Mouse (Mus musculus) myocyte (in vitro differentiated cells): ENCODE measurements around the gene Plxnd1. TPM values are rescaled to one million over a fixed set of nuclear protein-coding genes. Genes with fewer than 3 reads are reported as not detected.

ENCODE experiments used
- H3K27me3 ChIP-seq: one replicate; pipeline ENCODE4 v1.6.1; 2011; ENCODE audit not compliant: control insufficient read depth, insufficient read depth, insufficient read length
- H3K36me3 ChIP-seq: one replicate; pipeline ENCODE4 v1.6.1; 2011; ENCODE audit not compliant: control insufficient read depth, insufficient read depth
- H3K4me2 ChIP-seq: one replicate; pipeline ENCODE4 v1.6.1; 2011; ENCODE audit warnings: low read depth, control low read depth
- H3K4me3 ChIP-seq: one replicate; pipeline ENCODE4 v1.5.1; 2011; ENCODE audit warnings: mild to moderate bottlenecking, control low read depth, moderate library complexity
- H3K79me2 ChIP-seq: one replicate; pipeline ENCODE4 v1.6.1; 2011; ENCODE audit not compliant: control insufficient read depth, insufficient read depth
- H3ac ChIP-seq: one replicate; pipeline ENCODE4 v1.6.1; 2011; ENCODE audit not compliant: control insufficient read depth, insufficient read length
- CEBPB ChIP-seq: IDR thresholded peaks from 2 replicates; pipeline ENCODE4 v1.6.1; 2011; ENCODE audit warnings: mild to moderate bottlenecking, moderate library complexity; ENCODE audit not compliant: poor library complexity, insufficient read depth, severe bottlenecking
- E2F4 ChIP-seq: IDR thresholded peaks from one replicate; pipeline ENCODE4 v1.6.1; 2011; ENCODE audit warnings: mild to moderate bottlenecking, control low read depth, moderate library complexity; ENCODE audit not compliant: insufficient read depth
- MAX ChIP-seq: IDR thresholded peaks from one replicate; pipeline ENCODE4 v1.6.1; 2011; ENCODE audit warnings: low read depth, mild to moderate bottlenecking, control low read depth
- MYOD1 ChIP-seq, 3 experiments: IDR thresholded peaks; one replicate each; pipeline ENCODE4 v1.6.1; 2011; ENCODE audit warnings: control low read depth in 2 of 3, low read depth in 2 of 3, mild to moderate bottlenecking in 2 of 3, moderate library complexity in 1 of 3; ENCODE audit not compliant: insufficient read length in 2 of 3, control insufficient read depth in 1 of 3
- MYOG ChIP-seq, 3 experiments: IDR thresholded peaks; one replicate each; pipeline ENCODE4 v1.6.1; 2011; ENCODE audit warnings: control low read depth in 2 of 3, low read depth in 2 of 3, mild to moderate bottlenecking in 2 of 3; ENCODE audit not compliant: insufficient read length in 2 of 3, control insufficient read depth in 1 of 3, insufficient read depth in 1 of 3
- POLR2A ChIP-seq: IDR thresholded peaks from one replicate; pipeline ENCODE4 v1.6.1; 2011; ENCODE audit warnings: low read depth, mild to moderate bottlenecking, control low read depth, moderate library complexity; ENCODE audit not compliant: insufficient read length
- POLR2AphosphoS2 ChIP-seq: IDR thresholded peaks from one replicate; pipeline ENCODE4 v1.6.1; 2011; ENCODE audit warnings: low read depth, control low read depth; ENCODE audit not compliant: insufficient read length
- REST ChIP-seq: IDR thresholded peaks from one replicate; pipeline ENCODE4 v1.6.1; 2011; ENCODE audit warnings: mild to moderate bottlenecking, control low read depth, moderate library complexity; ENCODE audit not compliant: insufficient read depth, insufficient read length
- SRF ChIP-seq: IDR thresholded peaks from one replicate; pipeline ENCODE4 v1.6.1; 2011; ENCODE audit warnings: low read depth; ENCODE audit not compliant: control insufficient read depth, insufficient read length
- TCF12 ChIP-seq: IDR thresholded peaks from one replicate; pipeline ENCODE4 v1.6.1; 2011; ENCODE audit warnings: mild to moderate bottlenecking, control low read depth; ENCODE audit not compliant: poor library complexity, insufficient read depth, severe bottlenecking
- TCF3 ChIP-seq: IDR thresholded peaks from one replicate; pipeline ENCODE4 v1.6.1; 2011; ENCODE audit warnings: low read depth, control low read depth; ENCODE audit not compliant: insufficient read length
- USF1 ChIP-seq: IDR thresholded peaks from one replicate; pipeline ENCODE4 v1.6.1; 2011; ENCODE audit warnings: low read depth, mild to moderate bottlenecking, control low read depth, moderate library complexity
- polyA plus RNA-seq: library from polyadenylated mRNA; unstranded; fragments of >200 nt; fragmentation: generic; extraction: Trizol; gene quantifications from one replicate; pipeline ENCODE4 v1.2.1, GENCODE M21; 2012; ENCODE audit warnings: missing spikeins

The Plxnd1 gene
- polyA plus RNA-seq, result 39.4 TPM

GRCm38 (mm10) chr6:115994877-115995520 is at the start of gene Plxnd1:
TSS of gene Plxnd1 (minus strand) at chr6:115995005.
- peak within 1 kb of the TSS; percentile 74 for H3ac ChIP-seq
- TF ChIP-seq MYOD1 (IDR thresholded peaks at IDR 0.05; ENCODE audit: control insufficient read depth in 1 of 3, insufficient read length in 2 of 3, low read depth in 2 of 3) (no peak), POLR2A (peak; percentile 65), USF1 (no peak), POLR2AphosphoS2 (peak; percentile 81)
- peak within 1 kb of the TSS; percentile 50 for H3K4me3 ChIP-seq
- H3K27me3 ChIP-seq, result no peaks in the 10 kb centered on the region
- H3K79me2 ChIP-seq, result peaks cover 31% of the 10 kb centered on the region
- H3K36me3 ChIP-seq, result no peaks in the 10 kb centered on the region
- peak within 1 kb of the TSS; percentile 90 for H3K4me2 ChIP-seq

- Histone ChIP-seq H3ac (no peak overlapping the region), H3K36me3 (peaks cover 20% of the 10 kb centered on the region), H3K4me2 (no peak overlapping the region), H3K27me3 (no peaks in the 10 kb centered on the region), H3K4me3 (no peak overlapping the region), H3K79me2 (peaks cover 8% of the 10 kb centered on the region)
- TF ChIP-seq TCF3 (no peak), MYOG (IDR thresholded peaks at IDR 0.05; ENCODE audit: control insufficient read depth in 1 of 3, insufficient read depth in 1 of 3, insufficient read length in 2 of 3, low read depth in 2 of 3) (no peak), SRF (no peak), E2F4 (no peak), MYOD1 (IDR thresholded peaks at IDR 0.05; ENCODE audit: control insufficient read depth in 1 of 3, insufficient read length in 2 of 3, low read depth in 2 of 3) (no peak), MAX (no peak), CEBPB (no peak), TCF12 (no peak), REST (no peak), USF1 (no peak), POLR2A (no peak), POLR2AphosphoS2 (no peak)
Observed at GRCm38 (mm10) chr6:116044039-116044438, 49.2 kb upstream of the Plxnd1 start.

- Histone ChIP-seq H3K4me2 (no peak overlapping the region), H3ac (no peak overlapping the region), H3K36me3 (peaks cover 18% of the 10 kb centered on the region), H3K27me3 (no peaks in the 10 kb centered on the region), H3K4me3 (no peak overlapping the region), H3K79me2 (peaks cover 6% of the 10 kb centered on the region)
- TF ChIP-seq MYOG (IDR thresholded peaks at IDR 0.05; ENCODE audit: control insufficient read depth in 1 of 3, insufficient read depth in 1 of 3, insufficient read length in 2 of 3, low read depth in 2 of 3) (no peak), SRF (no peak), MYOD1 (IDR thresholded peaks at IDR 0.05; ENCODE audit: control insufficient read depth in 1 of 3, insufficient read length in 2 of 3, low read depth in 2 of 3) (no peak), TCF12 (no peak), MAX (no peak), E2F4 (no peak), CEBPB (no peak), POLR2A (no peak), USF1 (no peak), TCF3 (no peak), POLR2AphosphoS2 (no peak), REST (no peak)
Observed at GRCm38 (mm10) chr6:116038222-116038621, 43.4 kb upstream of the Plxnd1 start.

- Histone ChIP-seq H3K79me2 (peaks cover 6% of the 10 kb centered on the region), H3K4me2 (peak overlapping the region; percentile 8), H3K36me3 (peaks cover 10% of the 10 kb centered on the region), H3ac (no peak overlapping the region), H3K4me3 (no peak overlapping the region), H3K27me3 (no peaks in the 10 kb centered on the region)
- TF ChIP-seq POLR2A, result no peak
- no peak for TF ChIP-seq TCF3
- TF ChIP-seq SRF, result no peak
- no peak for TF ChIP-seq CEBPB
- no peak for TF ChIP-seq POLR2AphosphoS2
- no peak for TF ChIP-seq USF1
- TF ChIP-seq MYOG (IDR thresholded peaks at IDR 0.05; ENCODE audit: control insufficient read depth in 1 of 3, insufficient read depth in 1 of 3, insufficient read length in 2 of 3, low read depth in 2 of 3), result no peak
- TF ChIP-seq E2F4, result no peak
Observed at GRCm38 (mm10) chr6:116037281-116037831, 42.6 kb upstream of the Plxnd1 start.

- TF ChIP-seq POLR2AphosphoS2 (no peak), REST (no peak), CEBPB (no peak), MYOG (IDR thresholded peaks at IDR 0.05; ENCODE audit: control insufficient read depth in 1 of 3, insufficient read depth in 1 of 3, insufficient read length in 2 of 3, low read depth in 2 of 3) (no peak), POLR2A (no peak), TCF3 (no peak), MYOD1 (IDR thresholded peaks at IDR 0.05; ENCODE audit: control insufficient read depth in 1 of 3, insufficient read length in 2 of 3, low read depth in 2 of 3) (no peak), MAX (no peak), E2F4 (no peak), USF1 (no peak), TCF12 (no peak), SRF (no peak)
- Histone ChIP-seq H3K4me3 (no peak overlapping the region), H3ac (no peak overlapping the region), H3K27me3 (no peaks in the 10 kb centered on the region), H3K4me2 (no peak overlapping the region), H3K36me3 (peaks cover 3% of the 10 kb centered on the region), H3K79me2 (peaks cover 6% of the 10 kb centered on the region)
Observed at GRCm38 (mm10) chr6:116036555-116036954, 41.8 kb upstream of the Plxnd1 start.
